Mouse (Mus musculus) heart, postnatal 14 days (tissue): Measurements from ENCODE around the gene Tgfbr3. TPM values are rescaled to one million over a fixed set of nuclear protein-coding genes. Genes with fewer than 3 reads are reported as not detected.
A peak's percentile ranks its signal among the peaks of the same experiment; 100 is the strongest.
"Not testable (repeated sequence)": the region's sequence is repeated elsewhere in the genome, so short reads cannot be mapped to it uniquely, and the experiment has no call there.

Experiments
- DNase-seq, 2 experiments: peaks; one replicate each; pipeline ENCODE4 v3.0.0; 2021 to 2022
- intact Hi-C: fragments of 180-260 bp; cut with DNase I; formaldehyde crosslinking; loops from one replicate; pipeline ENCODE4 v1.15.1; 2025
- total RNA-seq, 2 experiments: library from RNA; stranded (reverse); gene quantifications; 2 replicates each; pipeline ENCODE4 v1.2.3; 2021

The Tgfbr3 gene
- total RNA-seq, 2 experiments from 2014 or later = 47.3 to 59.0 TPM

GRCm38 (mm10) chr5:107248302-107248701, 41.1 kb downstream of the Tgfbr3 start:
- intact Hi-C loops, DNase-seq: not testable (repeated sequence)

GRCm38 (mm10) chr5:107247786-107248185, 41.6 kb downstream of the Tgfbr3 start:
- intact Hi-C loops = no loop called here
- no peak for DNase-seq

GRCm38 (mm10) chr5:107243445-107243844, 46.0 kb downstream of the Tgfbr3 start:
- intact Hi-C loops = no loop called here
- DNase-seq = no peak

GRCm38 (mm10) chr5:107242993-107243392, 46.4 kb downstream of the Tgfbr3 start:
- DNase-seq = no peak
- intact Hi-C loops = no loop called here

GRCm38 (mm10) chr5:107240276-107240675, 49.2 kb downstream of the Tgfbr3 start:
- no peak for DNase-seq
- intact Hi-C loops = no loop called here

GRCm38 (mm10) chr5:107237971-107238426, 51.4 kb downstream of the Tgfbr3 start:
- DNase-seq = peak; percentile 47 to 48
- intact Hi-C loops = loop anchor here (5.0 kb wide), 1 partner anchor 49 kb away; the partner anchor contains the start of gene Tgfbr3

GRCm38 (mm10) chr5:107236975-107237374, 52.5 kb downstream of the Tgfbr3 start:
- DNase-seq = no peak
- intact Hi-C loops = loop anchor here (5.0 kb wide), 1 partner anchor 50 kb away; the partner anchor contains the start of gene Tgfbr3

GRCm38 (mm10) chr5:107236039-107236438, 53.4 kb downstream of the Tgfbr3 start:
- DNase-seq = no peak
- intact Hi-C loops = loop anchor here (5.0 kb wide), 1 partner anchor 51 kb away; the partner anchor contains the start of gene Tgfbr3

- intact Hi-C loops = loop anchor here (5.0 kb wide), 1 partner anchor 241 kb away; no protein-coding TSS in a partner anchor
- peak; percentile 48 to 67 for DNase-seq
Measured at GRCm38 (mm10) chr5:107233366-107234354, 55.8 kb downstream of the Tgfbr3 start.

- intact Hi-C loops = loop anchor here (5.0 kb wide), 1 partner anchor 238 kb away; no protein-coding TSS in a partner anchor
- DNase-seq = no peak
Measured at GRCm38 (mm10) chr5:107230189-107230588, 59.2 kb downstream of the Tgfbr3 start.

GRCm38 (mm10) chr5:107229037-107229436, 60.4 kb downstream of the Tgfbr3 start:
- no peak for DNase-seq
- intact Hi-C loops = no loop called here

- intact Hi-C loops = no loop called here
- no peak for DNase-seq
Measured at GRCm38 (mm10) chr5:107227580-107227979, 61.8 kb downstream of the Tgfbr3 start.

GRCm38 (mm10) chr5:107224820-107225417, 64.5 kb downstream of the Tgfbr3 start:
- intact Hi-C loops = no loop called here
- DNase-seq = no peak

- intact Hi-C loops = no loop called here
- DNase-seq = no peak
Measured at GRCm38 (mm10) chr5:107224151-107224550, 65.3 kb downstream of the Tgfbr3 start.

GRCm38 (mm10) chr5:107223483-107223882, 65.9 kb downstream of the Tgfbr3 start:
- DNase-seq, intact Hi-C loops: not testable (repeated sequence)

GRCm38 (mm10) chr5:107223029-107223428, 66.4 kb downstream of the Tgfbr3 start:
- intact Hi-C loops = no loop called here
- no peak for DNase-seq

GRCm38 (mm10) chr5:107222670-107223005, 66.8 kb downstream of the Tgfbr3 start:
- DNase-seq = no peak
- intact Hi-C loops = no loop called here

GRCm38 (mm10) chr5:107221892-107222669, 67.3 kb downstream of the Tgfbr3 start:
- peak; percentile 67 to 71 for DNase-seq
- intact Hi-C loops = no loop called here

- DNase-seq = no peak
- intact Hi-C loops = no loop called here
Measured at GRCm38 (mm10) chr5:107220936-107221335, 68.5 kb downstream of the Tgfbr3 start.

- intact Hi-C loops = no loop called here
- no peak for DNase-seq
Measured at GRCm38 (mm10) chr5:107219883-107220282, 69.5 kb downstream of the Tgfbr3 start.
